Mouse (Mus musculus) 3T3-L1 (cell line): ENCODE results near the gene Acot9.

Source experiments
- DNase-seq: peaks from one replicate; pipeline ENCODE4 v3.0.0-alpha.2; 2015; ENCODE audit warnings: low read depth, low spot score

Gene Acot9

GRCm38 (mm10) chrX:155262235-155262914, at the start of gene Acot9:
TSS of gene Acot9 (plus strand) at chrX:155262443.
- DNase-seq: peak; percentile 93

GRCm38 (mm10) chrX:155214291-155215136, 47.7 kb upstream of the Acot9 start:
- DNase-seq: peak; percentile 57

- DNase-seq: peak; percentile 47
These were observed 46.6 kb upstream of the Acot9 start for GRCm38 (mm10) chrX:155215501-155216248.

- DNase-seq: peak; percentile 96
These were observed 46.0 kb upstream of the Acot9 start, which contains the start of gene Sat1 for GRCm38 (mm10) chrX:155216271-155216670. TSS of gene Sat1 (minus strand) at chrX:155216449.

- DNase-seq: peak; percentile 70
These were observed 44.0 kb upstream of the Acot9 start for GRCm38 (mm10) chrX:155218277-155218676.

- DNase-seq: no peak
These were observed 5.4 kb upstream of the Acot9 start for GRCm38 (mm10) chrX:155256856-155257255.

GRCm38 (mm10) chrX:155262915-155263252, 641 bp downstream of the Acot9 start:
- peak; percentile 83 for DNase-seq

- DNase-seq: no peak
These were observed 16.2 kb downstream of the Acot9 start for GRCm38 (mm10) chrX:155278483-155278882.

- DNase-seq: no peak
These were observed 18.3 kb downstream of the Acot9 start for GRCm38 (mm10) chrX:155280427-155281044.

- DNase-seq: peak; percentile 43
These were observed 44.1 kb downstream of the Acot9 start for GRCm38 (mm10) chrX:155306390-155306789.

- DNase-seq: peak; percentile 81
These were observed 55.8 kb downstream of the Acot9 start for GRCm38 (mm10) chrX:155318005-155318404.

GRCm38 (mm10) chrX:155337567-155337904, 75.3 kb downstream of the Acot9 start:
- DNase-seq: no peak

- DNase-seq: peak; percentile 78
These were observed 75.9 kb downstream of the Acot9 start for GRCm38 (mm10) chrX:155337905-155338721.

GRCm38 (mm10) chrX:155340654-155341053, 78.4 kb downstream of the Acot9 start, which contains the start of gene Prdx4:
TSS of gene Prdx4 (minus strand) at chrX:155340754.
- DNase-seq: no peak

GRCm38 (mm10) chrX:155346249-155346648, 84.0 kb downstream of the Acot9 start:
- DNase-seq: no peak
